Mouse (Mus musculus) bone marrow macrophage, adult 2 months (primary cell): ENCODE results near the gene Gm11168.
"Not testable (repeated sequence)": the region's sequence is repeated elsewhere in the genome, so short reads cannot be mapped to it uniquely, and the experiment has no call there.

Experiments
- CTCF ChIP-seq: IDR thresholded peaks from 2 replicates; pipeline ENCODE4 v1.5.1; 2012; ENCODE audit warnings: low read depth, mild to moderate bottlenecking, low read length, moderate library complexity
- POLR2A ChIP-seq: IDR thresholded peaks from 2 replicates; pipeline ENCODE4 v1.6.1; 2012; ENCODE audit warnings: mild to moderate bottlenecking, low read depth, low read length, borderline replicate concordance

DNA sequence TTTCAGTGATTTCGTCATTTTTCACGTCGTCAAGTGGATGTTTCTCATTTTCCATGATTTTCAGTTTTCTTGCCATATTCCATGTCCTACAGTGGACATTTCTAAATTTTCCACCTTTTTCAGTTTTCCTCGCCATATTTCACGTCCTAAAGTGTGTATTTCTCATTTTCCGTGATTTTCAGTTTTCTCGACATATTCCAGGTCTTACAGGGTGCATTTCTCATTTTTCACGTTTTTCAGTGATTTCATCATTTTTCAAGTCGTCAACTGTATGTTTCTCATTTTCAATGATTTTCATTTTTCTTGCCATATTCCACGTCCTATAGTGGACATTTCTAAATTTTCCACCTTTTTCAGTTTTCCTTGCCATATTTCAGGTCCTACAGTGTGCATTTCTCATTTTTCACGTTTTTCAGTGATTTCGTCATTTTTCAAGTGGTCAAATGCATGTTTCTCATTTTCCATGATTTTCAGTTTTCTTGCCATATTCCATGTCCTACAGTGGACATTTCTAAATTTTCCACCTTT, 2.6 kb upstream of the Gm11168 start, which contains the start of gene Gm10722:
- TF ChIP-seq POLR2A, CTCF: not testable (repeated sequence)
